Mouse (Mus musculus): ENCODE measurements around the gene Gm8909. TPM values are rescaled to one million over a fixed set of nuclear protein-coding genes. Genes with fewer than 3 reads are reported as not detected.
"Not testable (repeated sequence)": the region's sequence is repeated elsewhere in the genome, so short reads cannot be mapped to it uniquely, and the experiment has no call there.

Gene Gm8909
- not detected for total RNA-seq (2021)
- long read RNA-seq, experiment 1, result 0 reads
- long read RNA-seq, experiment 2, result 0 reads

- no peak for DNase-seq
Measured at GRCm38 (mm10) chr17:36168039-36168652, at the start of gene Gm8909. Gene Gm8909 (minus strand): TSS chr17:36168537.

- no peak for DNase-seq
Measured at GRCm38 (mm10) chr17:36215586-36215985, 47.2 kb upstream of the Gm8909 start.

- DNase-seq, result no peak
Measured at GRCm38 (mm10) chr17:36206846-36207245, 38.5 kb upstream of the Gm8909 start.

- DNase-seq, result no peak
Measured at GRCm38 (mm10) chr17:36205862-36206261, 37.5 kb upstream of the Gm8909 start.

- DNase-seq, result no peak
Measured at GRCm38 (mm10) chr17:36205456-36205855, 37.1 kb upstream of the Gm8909 start.

DNA sequence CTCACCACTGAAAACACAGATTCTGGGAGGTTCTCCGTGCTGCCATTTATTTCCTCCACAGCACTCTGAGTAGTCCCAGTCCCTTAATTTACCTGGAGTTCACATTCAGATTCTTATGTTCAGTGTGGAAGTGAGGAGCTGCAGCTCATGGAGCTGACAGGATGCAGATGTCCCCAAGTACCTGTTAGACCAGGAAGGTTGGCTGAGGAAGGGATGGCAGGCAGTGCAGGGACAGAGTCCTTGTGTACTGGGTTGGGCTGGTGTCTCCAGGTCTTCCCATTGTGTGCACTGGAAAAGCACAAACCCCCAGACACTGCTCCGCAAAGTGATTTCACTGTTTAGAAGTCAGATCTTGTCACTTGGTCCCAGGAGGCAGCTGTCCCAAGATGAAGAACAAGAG lies 33.5 kb upstream of the Gm8909 start:
- no peak for DNase-seq

DNA sequence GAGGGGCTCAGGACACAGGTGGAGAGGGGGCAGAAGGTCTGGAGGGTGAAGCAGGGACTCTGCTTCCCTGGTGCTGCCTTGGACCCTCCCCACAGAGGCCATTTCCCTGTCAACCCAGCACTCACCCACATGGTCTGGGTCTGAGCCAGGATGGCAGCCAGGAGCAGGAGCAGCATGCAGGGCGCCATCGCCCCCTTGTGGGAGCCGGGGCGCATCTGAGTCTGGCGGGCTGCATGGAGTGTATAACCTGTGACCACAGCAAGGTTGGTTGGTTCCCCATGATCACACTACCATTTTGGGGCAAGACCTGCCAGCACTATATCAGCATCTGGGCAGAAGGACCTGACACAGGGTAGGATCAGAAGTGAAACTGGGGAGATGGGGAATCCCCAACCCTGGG lies 30.0 kb upstream of the Gm8909 start:
- DNase-seq, result no peak

DNA sequence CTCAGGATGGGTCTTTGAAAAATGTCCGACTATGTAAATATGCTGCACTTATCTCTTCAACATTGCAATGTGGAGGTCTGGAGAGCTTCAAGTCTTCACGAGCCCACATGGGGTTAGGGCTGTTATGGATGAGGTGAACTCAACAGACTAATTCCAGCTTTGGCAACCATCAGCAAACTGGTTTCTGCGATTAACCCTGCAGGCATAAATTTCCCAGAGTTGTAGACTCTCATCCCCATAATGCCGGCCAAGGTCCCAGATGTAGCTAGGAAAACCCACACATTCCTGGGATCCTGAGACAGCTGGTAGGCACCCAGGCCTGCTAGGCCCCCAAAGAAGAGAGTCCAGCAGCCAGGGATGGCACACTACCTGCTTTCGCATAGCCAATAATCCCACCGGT lies 26.1 kb upstream of the Gm8909 start:
- no peak for DNase-seq

DNA sequence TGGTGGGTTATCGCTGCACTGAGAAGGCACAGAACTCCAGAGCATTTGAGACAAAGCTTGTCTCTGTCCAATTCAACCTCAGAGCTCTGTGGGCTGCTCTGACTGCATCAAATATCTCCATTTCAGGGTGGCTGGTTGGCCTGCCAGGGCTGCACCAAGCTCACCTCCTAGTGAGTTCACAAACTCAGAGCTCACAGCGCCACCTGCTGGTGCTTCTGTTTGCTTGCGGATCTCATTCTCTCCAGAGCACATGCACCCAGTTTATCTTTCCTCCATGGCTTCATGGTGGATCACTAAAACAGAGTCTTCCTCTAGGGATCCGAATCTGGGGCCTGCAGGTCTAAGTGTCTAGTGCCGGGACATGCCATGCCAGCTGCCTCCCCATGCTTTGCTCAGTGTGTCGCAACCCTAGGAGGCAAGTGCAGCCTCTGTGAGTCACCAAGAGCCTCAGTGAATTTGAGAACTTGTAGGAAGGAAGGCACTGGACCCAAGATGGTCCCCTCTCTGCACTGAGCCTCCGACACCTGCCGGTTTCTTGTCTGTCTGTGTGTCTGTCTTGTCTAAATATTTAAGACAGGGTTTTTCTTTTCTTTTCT lies 25.3 kb upstream of the Gm8909 start:
- peak; percentile 71 for DNase-seq

DNA sequence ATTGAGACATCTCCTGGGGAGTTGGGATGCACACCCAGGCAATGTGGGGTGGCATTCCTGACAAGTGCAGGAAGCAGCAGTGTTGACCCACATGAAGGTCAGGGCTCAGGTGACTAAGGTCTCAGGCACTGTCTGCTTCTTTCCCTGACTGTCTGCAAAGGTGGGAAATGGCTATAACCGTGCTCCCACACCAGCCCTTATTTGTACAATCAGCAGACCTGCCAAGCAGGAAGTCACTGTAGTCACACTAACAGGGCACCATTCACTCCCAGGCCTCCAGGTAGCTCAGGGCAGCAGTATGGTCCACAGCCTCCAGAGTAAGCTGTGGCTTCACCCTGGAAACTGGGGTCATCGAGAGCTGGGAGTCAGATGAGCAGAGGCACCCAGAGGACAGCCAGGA lies 24.0 kb upstream of the Gm8909 start:
- no peak for DNase-seq

DNA sequence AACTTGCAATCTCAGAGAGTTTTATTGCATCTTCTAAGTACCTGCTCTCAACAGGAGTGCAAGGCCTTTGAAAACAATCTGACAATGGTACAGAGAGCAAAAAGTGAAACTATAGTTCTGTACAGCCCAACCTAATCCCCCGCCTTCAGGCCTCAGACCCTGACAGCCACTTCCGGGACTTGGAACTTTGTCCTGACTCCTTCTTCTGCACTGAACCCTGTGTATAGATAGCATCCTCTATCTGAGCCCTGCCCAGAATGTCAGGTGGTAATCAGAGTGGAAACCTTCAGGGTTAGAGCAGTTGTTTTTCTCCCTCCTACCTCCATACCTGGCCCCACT lies 21.8 kb upstream of the Gm8909 start, which contains the start of gene H2-T3:
Gene H2-T3 (minus strand): TSS at position 119 of the 339 bp plus-strand sequence.
- DNase-seq, result no peak

DNA sequence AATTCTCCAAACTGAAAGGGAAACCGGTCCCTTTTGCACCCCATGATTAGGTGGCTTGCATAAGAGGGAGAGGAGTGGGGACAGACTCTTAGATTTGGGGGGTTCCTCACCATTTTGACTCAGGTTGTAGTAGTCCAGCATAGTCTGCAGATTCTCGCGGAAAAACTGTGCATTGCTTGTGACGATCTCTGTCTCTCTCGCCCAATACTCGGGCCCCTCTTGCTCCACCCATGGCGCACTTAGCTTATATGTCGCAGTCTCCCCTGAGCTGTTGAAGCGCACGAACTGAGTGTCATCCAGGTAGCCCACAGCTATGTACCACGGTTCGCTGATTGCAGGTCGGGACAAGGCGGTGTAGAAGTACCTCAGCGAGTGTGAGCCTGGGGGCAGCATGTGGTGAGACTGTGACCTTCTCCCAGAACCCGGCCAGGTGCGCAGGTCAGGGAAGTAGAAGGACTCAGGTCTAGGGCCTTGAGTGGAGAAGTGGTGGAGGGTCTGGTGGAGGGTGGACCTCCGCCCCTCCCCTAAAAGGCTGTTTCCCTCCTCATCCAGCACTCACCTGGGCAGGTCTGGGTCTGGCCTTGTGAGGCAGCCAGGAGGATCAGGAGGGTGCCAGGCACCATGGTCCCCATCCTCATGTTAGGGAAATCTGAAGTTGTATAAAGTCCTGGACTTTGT lies 21.3 kb upstream of the Gm8909 start:
- no peak for DNase-seq

- no peak for DNase-seq
Measured at GRCm38 (mm10) chr17:36187540-36187939, 19.2 kb upstream of the Gm8909 start.

- DNase-seq, result no peak
Measured at GRCm38 (mm10) chr17:36182212-36182611, 13.9 kb upstream of the Gm8909 start.

- DNase-seq, result not testable (repeated sequence)
Measured at GRCm38 (mm10) chr17:36179446-36179845, 11.1 kb upstream of the Gm8909 start.

GRCm38 (mm10) chr17:36178938-36179337 lies 10.6 kb upstream of the Gm8909 start:
- DNase-seq, result not testable (repeated sequence)

DNA sequence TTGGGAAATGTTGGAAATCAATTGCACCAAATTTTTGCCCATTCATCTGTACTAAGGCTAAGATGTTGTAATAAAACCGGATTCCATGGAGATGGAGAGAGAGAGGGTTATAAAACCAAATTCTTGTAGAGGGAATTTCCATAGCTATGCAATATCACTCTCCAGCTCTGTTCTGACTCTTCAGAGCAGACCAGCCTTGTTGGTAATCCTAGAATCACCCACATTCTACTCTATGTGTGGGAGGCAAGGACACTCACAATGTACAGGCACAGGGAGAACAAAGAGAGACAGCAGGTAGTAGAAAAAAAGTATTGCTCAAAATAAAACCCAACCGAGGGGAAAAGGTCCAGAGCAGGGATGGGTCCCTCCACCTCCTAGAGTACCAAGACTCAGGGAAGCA lies 7.8 kb upstream of the Gm8909 start:
- DNase-seq, result not testable (repeated sequence)

DNA sequence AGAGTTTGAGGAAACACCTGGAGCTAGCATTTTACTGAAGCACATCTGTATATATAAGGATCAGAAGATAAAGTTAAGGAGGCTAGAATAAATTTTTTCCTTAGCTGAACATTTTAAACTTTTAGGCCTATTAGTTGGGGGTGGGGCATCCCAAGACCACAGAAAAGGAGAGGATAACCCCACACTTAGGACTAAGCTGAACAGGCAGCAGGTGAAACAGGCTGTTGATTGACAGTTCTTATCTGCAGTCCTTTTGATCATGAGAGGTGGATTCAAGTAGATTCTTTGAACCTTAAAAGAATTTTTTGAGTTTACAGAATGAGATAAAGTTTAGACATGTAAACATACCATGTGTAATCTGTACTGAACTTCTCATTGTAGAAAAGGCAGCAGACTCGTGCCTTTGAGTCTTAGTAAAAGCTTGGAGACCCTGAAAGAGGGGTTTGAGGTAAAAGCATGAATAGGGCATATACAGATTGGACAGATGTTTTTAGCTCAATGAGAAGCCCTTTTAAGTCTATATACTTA lies 2.0 kb upstream of the Gm8909 start:
- no peak for DNase-seq

DNA sequence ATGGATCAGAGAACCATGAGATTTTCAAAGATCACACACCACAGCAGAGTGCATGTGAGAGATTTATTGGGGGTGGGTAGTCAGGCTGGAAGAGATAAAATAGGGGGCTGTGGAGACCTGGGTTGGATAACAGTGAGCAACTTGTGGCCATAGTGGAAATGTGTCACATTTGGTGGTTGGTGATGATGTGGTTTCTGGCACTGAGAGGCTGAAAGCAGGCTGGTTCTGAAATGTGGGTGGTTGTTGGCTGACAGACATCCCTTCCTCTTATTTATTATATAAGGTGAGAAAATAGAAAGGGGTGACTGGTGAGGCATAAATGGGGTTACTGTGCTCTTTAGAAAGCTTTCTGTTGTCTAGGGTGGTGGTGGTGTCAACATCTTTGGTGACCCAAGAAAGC lies 1.4 kb upstream of the Gm8909 start:
- no peak for DNase-seq

- not testable (repeated sequence) for DNase-seq
Measured at GRCm38 (mm10) chr17:36169094-36169493, 757 bp upstream of the Gm8909 start.

GRCm38 (mm10) chr17:36167306-36168038 lies 865 bp downstream of the Gm8909 start:
- DNase-seq, result no peak

DNA sequence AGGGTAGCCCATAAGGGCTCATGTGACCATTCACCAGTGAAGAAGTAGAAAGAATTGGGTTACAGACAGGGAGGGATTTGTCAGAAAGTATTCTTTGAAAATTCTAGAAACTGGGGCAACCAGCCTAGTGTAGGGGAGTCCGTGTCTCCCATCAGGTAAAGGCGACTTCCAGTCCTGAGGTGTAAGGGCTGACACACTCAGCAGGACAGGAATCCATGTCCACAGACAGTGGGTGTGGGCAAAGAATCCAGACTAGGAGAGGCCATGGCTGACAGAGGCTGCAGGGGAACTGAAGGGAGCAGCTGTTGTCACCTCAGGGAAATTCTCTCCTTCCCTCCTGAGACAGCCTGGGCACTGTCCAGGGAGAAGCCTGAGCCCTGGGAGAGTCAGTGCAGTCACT lies 1.4 kb downstream of the Gm8909 start:
- not testable (repeated sequence) for DNase-seq
